Mouse (Mus musculus) thymus, postnatal 25 days (tissue): ENCODE measurements at regions not wholly inside any gene's neighbourhood (a gene's known extent, or its start where the extent isn't known, plus 50 kb on each side); places are given as distances from the start of the nearest gene placed in this dataset.

Experiments
- DNase-seq: peaks from one replicate; pipeline ENCODE4 v3.0.0; 2022

- no peak for DNase-seq
Measured at GRCm38 (mm10) chr3:34522054-34522684, 128.0 kb upstream of the Sox2 start.

DNA sequence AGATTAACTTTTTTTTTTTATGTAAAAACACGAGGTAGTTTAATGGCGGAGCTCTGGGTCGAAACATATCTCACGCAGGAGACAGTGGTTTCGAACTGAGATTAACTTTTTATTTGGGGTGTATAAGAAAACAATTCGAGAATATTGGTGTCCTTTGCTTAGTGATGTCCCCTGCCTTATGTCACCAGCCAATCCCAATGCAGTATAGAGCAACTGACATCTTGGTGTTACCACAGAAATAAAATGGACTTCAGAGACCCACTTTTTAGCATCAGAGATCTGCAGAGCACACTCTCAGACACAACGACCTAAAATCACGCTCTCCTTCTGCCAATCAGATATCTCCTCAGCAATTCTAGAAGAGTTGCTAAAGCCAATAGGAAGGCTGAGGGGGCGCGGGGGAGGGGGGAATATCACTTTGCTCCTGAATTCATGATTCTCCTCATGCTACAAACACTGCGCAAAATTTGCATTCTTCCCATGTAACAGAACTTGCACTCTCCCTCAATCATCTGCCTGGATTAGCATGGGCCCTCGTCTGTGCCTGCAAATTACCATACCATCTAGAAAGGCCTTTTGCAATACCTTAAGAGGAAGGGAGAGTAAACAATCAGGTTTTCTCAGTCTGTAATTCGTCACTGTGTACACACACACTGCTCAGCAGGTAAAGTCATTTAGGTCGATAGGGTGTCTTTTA lies 128.7 kb upstream of the Sox2 start:
- DNase-seq, result no peak

DNA sequence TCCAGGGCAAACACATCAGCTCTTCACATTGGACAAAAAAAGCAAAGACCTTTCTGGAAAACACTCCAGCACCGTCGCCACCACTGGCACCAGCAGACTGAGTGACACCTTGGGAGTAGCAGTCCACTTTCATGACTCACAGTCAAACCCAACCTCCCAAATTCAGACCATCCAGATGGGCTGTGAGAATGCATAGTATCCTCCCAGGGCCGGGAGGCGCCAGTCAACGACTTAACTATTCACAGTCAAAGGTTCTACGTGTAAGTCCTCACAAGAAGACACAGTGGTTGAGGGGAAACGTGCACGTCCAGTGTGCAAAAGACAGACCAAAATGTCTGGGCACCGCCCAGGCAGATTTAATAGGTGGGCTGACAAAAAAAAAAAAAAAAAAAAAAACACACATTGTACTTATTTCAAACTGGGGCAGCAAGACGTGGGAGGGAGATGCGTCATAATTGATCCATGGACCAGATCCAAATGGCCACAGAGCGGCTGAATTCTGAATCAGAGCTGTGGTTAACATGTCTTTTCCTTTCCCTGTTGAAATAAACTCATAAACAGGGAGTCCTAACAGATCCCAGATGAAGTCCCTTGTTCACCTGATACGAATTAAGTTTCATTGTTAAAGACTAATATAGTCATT lies 137.6 kb upstream of the Sox2 start:
- DNase-seq, result no peak

DNA sequence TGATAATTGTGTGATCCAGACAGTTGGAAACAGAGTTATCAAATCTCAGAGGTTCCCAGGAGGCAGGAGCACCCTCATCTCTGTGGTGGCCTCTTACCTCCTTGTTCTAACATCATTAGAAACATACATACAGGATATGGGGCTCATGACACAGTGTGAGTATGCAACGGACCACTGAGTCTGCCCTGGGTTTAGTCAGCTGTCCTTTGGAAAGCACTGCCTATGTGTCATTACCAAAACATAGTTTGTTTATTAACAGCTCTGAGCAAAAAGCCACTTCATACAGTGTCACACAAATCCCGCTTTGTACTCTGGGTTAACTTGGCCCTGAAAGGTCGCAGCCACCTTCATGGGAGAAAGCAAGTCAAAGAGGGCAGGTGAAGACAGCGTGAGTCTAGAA lies 139.5 kb upstream of the Sox2 start:
- no peak for DNase-seq

DNA sequence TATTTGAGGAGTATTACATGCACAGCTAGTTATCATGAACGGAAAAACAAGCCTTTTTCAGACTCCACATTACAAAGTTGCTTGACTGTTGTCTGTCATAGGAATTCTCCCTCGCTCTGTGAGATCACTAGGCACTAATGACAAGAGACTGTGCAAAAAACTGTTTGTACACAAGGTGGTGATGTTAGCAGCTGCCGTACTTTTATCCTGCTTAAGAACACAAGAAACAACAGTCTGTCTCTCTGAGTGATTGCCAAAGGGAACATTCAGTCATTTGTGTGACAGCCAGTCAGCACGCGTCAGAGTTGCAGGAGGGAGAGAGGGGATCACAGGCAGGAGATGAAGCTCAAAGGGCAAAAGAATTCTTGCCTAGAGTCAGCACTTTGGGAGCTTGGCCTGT lies 141.0 kb upstream of the Sox2 start:
- no peak for DNase-seq

- no peak for DNase-seq
Measured at GRCm38 (mm10) chr3:34504573-34504894, 145.7 kb upstream of the Sox2 start.

DNA sequence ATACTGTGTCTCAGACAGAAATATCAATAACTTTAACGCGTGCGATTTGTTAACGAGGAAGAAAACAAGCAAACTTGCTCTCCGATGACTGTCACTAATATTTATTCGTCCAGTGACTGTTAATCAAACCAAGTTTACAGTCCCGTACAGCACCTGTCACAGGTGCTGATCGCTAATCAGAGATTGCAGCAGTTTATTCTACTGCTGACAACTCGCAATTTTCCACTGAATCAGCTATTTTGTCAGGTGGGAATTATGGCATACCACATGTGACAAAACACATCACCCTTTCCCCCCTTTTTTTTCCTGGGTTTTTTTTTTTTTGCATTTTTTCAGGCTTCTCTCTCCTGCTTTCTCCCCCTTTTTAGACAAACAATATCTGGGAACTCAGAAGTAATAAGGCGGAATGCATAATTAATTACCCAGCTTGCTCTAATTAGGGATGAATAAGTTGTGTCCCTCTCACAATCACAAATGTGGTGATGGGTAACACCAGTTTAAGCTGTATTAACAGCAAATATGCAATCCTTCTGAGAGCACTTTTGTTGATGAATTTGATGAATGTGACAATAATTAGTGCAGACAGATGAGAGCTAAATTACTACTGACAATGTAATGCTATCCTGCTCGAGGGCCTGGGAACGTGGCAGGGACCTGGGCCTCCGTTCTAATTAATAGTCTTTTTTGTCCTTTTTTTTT lies 146.2 kb upstream of the Sox2 start:
- DNase-seq, result no peak

DNA sequence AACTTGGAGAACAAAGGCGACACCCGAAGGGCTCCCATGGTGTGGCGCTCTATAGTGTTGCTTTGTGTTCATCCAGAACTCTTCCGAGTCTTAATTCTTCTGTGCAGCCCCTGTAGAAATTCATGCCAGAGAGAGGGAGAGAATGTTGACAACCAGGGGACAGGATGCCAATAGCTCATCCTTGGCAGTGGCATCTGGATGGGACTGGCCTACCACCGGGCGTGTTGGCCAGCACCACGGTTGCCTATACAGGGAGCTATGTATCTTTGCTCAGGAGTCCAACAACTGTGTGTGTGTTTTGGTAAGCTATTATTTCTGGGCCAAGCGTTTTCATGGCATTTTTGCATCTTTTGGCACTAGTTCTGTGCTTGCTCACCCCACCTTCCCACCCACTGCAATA lies 153.4 kb upstream of the Sox2 start:
- DNase-seq, result no peak

DNA sequence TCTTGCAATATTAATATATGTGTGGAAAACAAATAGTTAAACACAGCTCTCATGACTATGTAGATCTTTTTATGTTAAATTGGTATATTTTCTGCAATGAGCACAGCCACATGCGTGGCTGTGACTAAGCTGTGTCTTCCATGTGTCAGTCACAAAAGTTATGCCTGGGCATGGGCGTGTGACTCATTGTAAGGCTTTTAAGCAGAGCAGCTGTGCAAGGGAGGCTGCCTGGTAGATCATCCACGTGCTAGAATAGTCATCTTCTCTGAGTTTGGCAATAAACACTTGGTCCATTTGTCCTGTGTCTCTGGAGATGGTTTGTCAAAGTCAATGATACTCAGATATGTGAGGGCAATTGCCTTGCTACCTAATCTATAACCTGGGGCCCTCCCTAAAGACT lies 154.6 kb upstream of the Sox2 start:
- DNase-seq, result no peak

DNA sequence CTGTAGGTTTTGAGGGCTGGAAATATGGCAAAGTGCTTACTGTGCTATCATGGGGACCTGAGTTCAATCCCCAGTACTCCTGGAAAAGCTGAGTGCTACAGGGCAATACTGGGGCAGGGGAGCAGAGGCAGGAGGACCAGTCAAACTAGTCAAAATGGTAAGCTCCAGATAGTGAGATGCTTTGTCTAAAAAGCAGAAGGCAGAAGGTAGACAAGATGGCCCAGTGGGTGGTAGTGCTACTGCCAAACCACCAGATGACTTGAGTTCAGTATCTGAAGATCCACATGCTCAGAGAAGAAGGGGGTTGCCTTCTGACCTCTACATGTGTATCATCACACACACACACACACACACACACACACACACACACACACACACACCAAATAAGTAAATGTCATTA lies 156.3 kb upstream of the Sox2 start:
- DNase-seq, result no peak

- DNase-seq, result no peak
Measured at GRCm38 (mm10) chr3:34489008-34489407, 161.2 kb upstream of the Sox2 start.

DNA sequence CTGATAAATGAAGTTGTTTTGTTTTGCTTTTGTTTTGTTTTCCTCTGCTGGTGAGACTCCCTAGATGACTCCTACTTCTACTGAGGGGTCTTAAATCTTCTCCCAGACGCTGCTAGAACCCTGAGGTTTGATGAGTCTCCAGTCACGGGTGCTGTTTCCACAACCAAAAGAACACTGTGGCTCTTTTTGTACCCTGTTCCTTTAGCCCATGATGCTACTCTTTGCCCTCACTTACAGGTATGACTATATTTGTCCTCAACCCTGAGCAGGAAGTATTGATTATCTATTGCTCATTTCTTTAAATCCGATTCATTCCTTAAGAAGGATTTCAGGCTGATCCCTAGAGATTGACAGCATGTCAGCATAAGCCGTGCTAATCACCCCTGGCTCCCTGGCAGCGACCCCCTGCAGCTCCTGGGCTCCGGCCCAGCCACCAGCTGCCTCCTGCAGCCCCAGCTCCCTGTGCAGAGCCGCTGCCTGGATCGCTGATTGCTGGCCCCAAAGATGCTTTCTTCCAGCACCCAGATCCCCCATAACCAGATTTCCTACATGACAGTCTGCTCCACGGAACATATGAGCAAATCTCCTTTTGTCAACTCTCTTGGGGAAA lies 163.7 kb upstream of the Sox2 start:
- no peak for DNase-seq

DNA sequence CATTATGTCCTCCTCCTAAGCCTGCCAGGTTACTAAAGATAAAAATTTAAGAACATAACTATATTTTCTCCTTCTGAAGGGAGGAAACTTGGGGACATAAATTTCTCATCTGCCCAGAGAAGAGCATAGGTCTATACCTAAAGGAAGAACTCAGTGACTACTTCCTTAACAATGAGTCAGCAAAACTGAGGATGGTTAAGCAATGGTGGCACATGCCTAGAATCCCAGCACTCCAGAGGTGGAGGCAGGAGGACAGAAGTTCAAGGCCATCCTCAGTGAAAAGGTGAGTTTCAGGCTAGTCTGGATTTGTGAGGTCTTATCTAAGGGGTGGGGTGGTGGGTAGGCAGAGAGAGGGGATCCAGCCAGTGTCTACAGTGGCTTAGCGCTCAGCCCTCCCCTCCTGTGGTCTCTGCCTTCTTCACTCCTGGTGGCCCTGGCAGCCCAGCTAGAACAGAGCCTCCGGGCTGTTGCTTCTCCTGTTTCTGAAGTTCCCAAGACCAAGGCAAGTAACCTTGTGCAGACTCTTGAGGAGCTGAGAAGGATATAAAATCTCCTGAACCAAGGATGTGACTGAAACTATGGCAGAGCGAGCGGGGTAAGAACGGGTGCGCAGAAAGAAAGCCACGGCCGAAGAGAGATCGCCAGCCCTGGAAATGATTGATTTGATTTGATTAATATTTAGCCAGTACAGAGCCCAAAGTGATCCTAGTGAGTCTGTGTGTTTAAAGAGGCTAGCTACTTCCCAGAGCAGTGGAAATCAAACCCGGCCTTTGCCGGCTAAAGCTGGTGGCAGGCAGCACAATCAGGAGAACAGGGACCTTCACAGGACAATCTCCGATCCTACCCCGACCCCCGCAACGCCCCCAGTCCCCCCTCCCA lies 164.6 kb upstream of the Sox2 start:
- DNase-seq, result no peak

DNA sequence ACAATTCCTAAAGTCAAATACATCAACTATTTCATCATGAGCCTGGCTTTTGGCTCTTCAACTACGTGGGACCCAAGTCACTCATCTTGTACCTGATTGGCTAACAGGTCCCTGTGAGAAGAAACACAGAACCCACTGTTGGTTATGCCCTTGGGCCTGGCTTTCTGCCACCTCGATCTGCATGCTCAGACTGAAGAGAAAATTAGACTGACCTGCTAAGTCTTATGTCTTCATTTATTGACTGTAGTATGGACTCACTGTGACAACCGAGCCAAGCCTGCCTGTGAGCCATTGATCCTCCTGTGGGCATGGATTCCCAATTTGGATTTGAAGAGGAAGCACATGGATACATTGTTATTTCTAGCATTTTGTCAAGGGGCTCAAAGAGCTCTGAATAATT lies 166.3 kb upstream of the Sox2 start:
- no peak for DNase-seq

DNA sequence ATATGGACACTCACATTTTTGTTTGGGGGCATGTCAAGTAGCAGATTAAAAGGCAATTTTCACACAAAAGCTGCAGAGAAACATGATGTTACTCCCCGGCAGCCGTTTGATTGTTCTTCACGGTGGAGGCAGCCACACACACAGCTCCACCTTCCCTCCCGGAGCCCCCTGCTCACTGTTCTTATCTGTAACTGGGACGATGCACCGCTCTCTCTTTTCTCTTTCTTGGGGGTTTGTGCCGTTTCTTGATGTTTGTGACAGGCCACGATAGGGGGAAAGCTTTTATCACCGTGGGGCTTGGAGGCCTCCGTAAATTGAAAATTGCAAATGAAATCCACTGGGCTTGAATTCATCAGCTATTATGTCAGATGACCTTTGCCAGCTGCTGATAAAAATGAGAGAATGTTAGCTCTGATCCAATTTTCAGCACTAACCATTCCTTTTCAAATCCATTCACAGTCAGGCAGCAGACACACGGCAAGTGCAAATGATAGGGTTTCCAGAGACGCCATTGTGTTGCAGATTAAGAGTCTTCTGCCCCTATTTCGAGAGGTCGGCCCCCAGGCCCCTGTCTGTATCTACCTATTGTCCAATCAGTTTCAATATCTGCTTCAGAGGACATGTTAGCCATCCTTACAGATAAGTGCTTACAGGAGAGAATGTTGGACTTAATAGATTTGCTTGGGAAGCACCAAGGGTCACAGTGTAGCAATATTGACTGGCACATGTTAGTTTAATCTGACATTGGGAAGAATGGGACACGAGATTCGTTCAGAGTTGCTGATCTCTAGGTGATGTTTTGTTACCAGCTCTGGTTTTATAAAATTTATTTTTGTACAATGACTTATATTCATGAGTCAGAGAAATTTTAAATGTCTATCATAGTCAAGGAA lies 168.1 kb upstream of the Sox2 start:
- no peak for DNase-seq

DNA sequence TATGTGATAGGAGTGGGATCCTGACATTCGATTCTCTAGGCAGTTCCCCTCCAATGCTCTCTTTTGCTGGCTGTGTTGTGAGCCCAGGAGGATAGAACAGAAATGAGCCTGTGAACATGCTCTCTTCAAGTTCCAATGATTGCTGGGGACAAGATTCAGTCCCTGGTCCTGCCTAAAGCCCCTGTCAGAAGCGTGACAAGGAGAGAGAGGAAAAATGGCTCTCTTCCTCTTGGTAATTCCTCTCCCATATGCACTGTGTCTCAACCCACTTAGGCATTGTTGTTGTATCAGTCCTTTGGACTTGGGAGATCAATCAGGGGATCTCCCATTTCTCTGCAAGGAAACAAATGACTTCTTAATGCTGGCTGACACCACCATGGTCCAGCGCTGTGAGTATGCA lies 168.9 kb upstream of the Sox2 start:
- DNase-seq, result no peak

DNA sequence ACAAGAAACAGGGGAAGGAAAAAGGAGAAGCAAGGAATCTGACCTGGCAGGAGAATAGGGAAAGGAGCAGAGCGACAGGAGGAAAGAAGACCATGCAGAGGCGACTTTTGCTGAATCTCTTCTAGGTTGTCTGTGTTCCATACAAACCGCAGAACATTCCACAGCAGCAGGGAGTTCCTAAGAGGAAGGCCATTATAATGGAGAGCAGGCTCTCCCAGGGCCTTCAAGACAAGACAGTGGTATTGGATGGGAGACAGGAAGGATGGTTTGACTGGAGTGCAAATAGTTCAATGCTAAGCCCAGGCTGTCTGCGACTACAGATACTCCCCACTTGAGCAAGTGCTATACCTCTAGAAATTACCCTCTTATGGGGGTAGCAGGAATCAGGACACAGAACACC lies 176.1 kb upstream of the Sox2 start:
- DNase-seq, result no peak

- no peak for DNase-seq
Measured at GRCm38 (mm10) chr3:34470721-34471120, 179.5 kb upstream of the Sox2 start.

DNA sequence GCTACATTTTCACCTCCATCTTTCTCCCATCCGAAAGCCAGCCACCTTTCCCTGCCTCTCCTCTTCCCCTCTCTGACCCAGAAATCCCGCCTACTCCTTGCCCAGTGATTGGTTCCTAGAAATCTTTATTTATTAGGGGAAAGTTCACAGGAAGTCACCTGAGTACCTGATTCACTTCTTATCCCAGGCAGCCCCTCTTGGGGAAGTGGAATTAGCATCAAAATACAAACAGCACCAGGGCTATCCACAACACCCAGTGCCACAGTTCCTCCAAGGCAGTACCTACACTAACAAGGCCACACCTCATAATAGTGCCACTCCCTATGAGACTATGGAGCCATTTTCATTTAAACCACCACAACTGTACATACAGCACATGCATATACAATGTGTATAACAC lies 180.3 kb upstream of the Sox2 start:
- no peak for DNase-seq

GRCm38 (mm10) chr3:34466312-34466711 lies 183.9 kb upstream of the Sox2 start:
- no peak for DNase-seq

GRCm38 (mm10) chr3:34465040-34465831 lies 185.0 kb upstream of the Sox2 start:
- no peak for DNase-seq
